Mouse (Mus musculus) CD8-positive naive resting alpha-beta T cell, adult 57 days (primary cell): Measurements from ENCODE around the gene Bmp2. TPM values are rescaled to one million over a fixed set of nuclear protein-coding genes. Genes with fewer than 3 reads are reported as not detected.

Source experiments
- total RNA-seq: library from RNA; stranded (reverse); gene quantifications from one replicate; pipeline ENCODE4 v1.2.4, GENCODE M21; 2023

Bmp2 gene
- not detected for total RNA-seq

GRCm38 (mm10) chr2:133552031-133552841 is at the start of gene Bmp2:
Bmp2 (plus strand) TSS chr2:133552159.

